ENCODE assay signal across 14 mouse cellular contexts in genomic region chr4:126204661-126205230, GRCm38 (mm10). TPM values are rescaled to one million over a fixed set of nuclear protein-coding genes. Genes with fewer than 3 reads are reported as not detected.
DNase-seq lines count a peak whose midpoint lies in the region; ATAC-seq and TF ChIP-seq lines count a peak whose summit lies in the region.
"Had no signal": no experiment of that assay in that cellular context is flagged by ENCODE, and none has a peak within 500 bp of the region (broad histone marks: within the 10 kb centered on the region; RNA-seq: fewer than 3 reads in every experiment).

No protein-coding gene starts in this region.

- whole genome bisulfite sequencing in heart, embryonic 13.5 days, result 62% methylated on average over 12 of the region's 12 CpGs
- WGBS in heart, adult 2 months, result 61% methylated on average over 12 of the region's 12 CpGs
- whole genome bisulfite sequencing in thymus, adult 2 months, result 35% methylated on average over 12 of the region's 12 CpGs
- 77% methylated on average over 12 of the region's 12 CpGs for WGBS in limb, embryonic 14.5 days

- H3K27ac ChIP-seq in heart, embryonic 13.5 days (replicated peaks), result no peak overlapping the region
- H3K27ac ChIP-seq in heart, adult 2 months, result no peak overlapping the region
- peak overlapping the region; percentile 81 for H3K27ac ChIP-seq in thymus, adult 2 months (ENCODE audit: control insufficient read depth, insufficient read depth, low read length)
- peak overlapping the region; percentile 93; the same call in 1 of the 2 replicates for H3K27ac ChIP-seq in limb, embryonic 14.5 days (replicated peaks; ENCODE audit: low read depth, low read length)
- H3K27ac ChIP-seq: forebrain, embryonic 12.5 days; neural tube, embryonic 15.5 days had no signal

- peaks cover 26% of the 10 kb centered on the region for H3K4me1 ChIP-seq in heart, embryonic 13.5 days
- peaks cover 8% of the 10 kb centered on the region for H3K4me1 ChIP-seq in heart, adult 2 months (ENCODE audit: control insufficient read depth, insufficient read depth, low read length)
- H3K4me1 ChIP-seq in thymus, adult 2 months (replicated peaks; ENCODE audit: control insufficient read depth, insufficient read depth, low read length), result peaks cover 20% of the 10 kb centered on the region
- peaks cover 30% of the 10 kb centered on the region for H3K4me1 ChIP-seq in limb, embryonic 14.5 days (ENCODE audit: control insufficient read depth, insufficient read depth, low read length)

- peak overlapping the region; percentile 33; the same call in 1 of the 2 replicates for H3K9ac ChIP-seq in heart, embryonic 13.5 days
- H3K9ac ChIP-seq in heart, adult 2 months (ENCODE audit: low read depth, low read length), result no peak overlapping the region
- H3K9ac ChIP-seq in limb, embryonic 14.5 days (ENCODE audit: low read depth, low read length, severe bottlenecking), result no peak overlapping the region
- H3K9ac ChIP-seq: forebrain, embryonic 12.5 days; neural tube, embryonic 15.5 days had no signal

- no peaks in the 10 kb centered on the region; the same call in 1 of the 2 replicates for H3K79me2 ChIP-seq in heart, adult 2 months (replicated peaks; ENCODE audit: control insufficient read depth, insufficient read depth, low read length)

- no peak overlapping the region for H3K4me2 ChIP-seq in heart, embryonic 13.5 days
- no peak overlapping the region for H3K4me2 ChIP-seq in limb, embryonic 14.5 days (replicated peaks; ENCODE audit: low read depth, low read length, severe bottlenecking)
- H3K4me2 ChIP-seq: forebrain, embryonic 12.5 days; neural tube, embryonic 15.5 days had no signal

- no peak for TF ChIP-seq POLR2A in heart, adult 2 months (IDR thresholded peaks at IDR 0.05; ENCODE audit: insufficient read depth, low read depth, low read length)
- no peak for TF ChIP-seq POLR2A in thymus, adult 2 months (IDR thresholded peaks at IDR 0.05; ENCODE audit: control insufficient read depth, extremely low read depth, insufficient read depth, low read length, poor library complexity)
- TF ChIP-seq POLR2A in limb, embryonic 14.5 days (IDR thresholded peaks at IDR 0.05; ENCODE audit: borderline replicate concordance, extremely low read depth, insufficient read depth, insufficient read length), result no peak

- no peak for TF ChIP-seq CTCF in heart, adult 2 months (IDR thresholded peaks at IDR 0.05)
- no peak for TF ChIP-seq CTCF in thymus, adult 2 months (IDR thresholded peaks at IDR 0.05; ENCODE audit: borderline replicate concordance, control insufficient read depth, extremely low read depth, insufficient read depth, low read length, poor library complexity)

- H3K36me3 ChIP-seq in heart, embryonic 13.5 days, result peaks cover 6% of the 10 kb centered on the region; the same call in 1 of the 2 replicates
- peaks cover 13% of the 10 kb centered on the region for H3K36me3 ChIP-seq in heart, adult 2 months (ENCODE audit: control insufficient read depth, insufficient read depth, low read length)
- no peaks in the 10 kb centered on the region for H3K36me3 ChIP-seq in thymus, adult 2 months (ENCODE audit: control insufficient read depth, insufficient read depth, low read length)
- H3K36me3 ChIP-seq in limb, embryonic 14.5 days (ENCODE audit: control insufficient read depth, insufficient read depth, low read length), result 0 out of 2 replicates have a peak, but pooled peaks cover 6% of the 10 kb centered on the region
- H3K36me3 ChIP-seq in splenic B cell, adult 2 months (ENCODE audit: control insufficient read depth, insufficient read depth, low read length, poor library complexity, severe bottlenecking), result no peaks in the 10 kb centered on the region
- H3K36me3 ChIP-seq: neural tube, embryonic 15.5 days had no signal

- ATAC-seq in heart, embryonic 13.5 days (ENCODE audit: extremely low read depth, insufficient number of reproducible peaks, low FRiP score, low TSS enrichment), result no peak
- no peak for ATAC-seq in limb, embryonic 14.5 days (ENCODE audit: low FRiP score, low read depth)
- ATAC-seq: hindbrain, embryonic 16.5 days had no signal

- no peak for DNase-seq in heart, adult 2 months
- DNase-seq in thymus, adult 2 months, result no peak
- no peak for DNase-seq in thymus, postnatal 0 days (ENCODE audit: low spot score)
- DNase-seq in limb, embryonic 14.5 days (ENCODE audit: low spot score), result no peak
- DNase-seq in splenic B cell, adult 2 months (ENCODE audit: low read depth, low spot score), result peak; percentile 65
- DNase-seq in c-Kit-positive CD71-positive TER-119-positive erythroid progenitor cells, embryonic 14.5 days (ENCODE audit: low spot score), result no peak
- no peak for DNase-seq in adrenal gland, postnatal 36 days
- DNase-seq: thymus, adult 18-20 months had no signal

- TF ChIP-seq EP300 in heart, adult 2 months (IDR thresholded peaks at IDR 0.05; ENCODE audit: insufficient read depth, low read depth, low read length), result no peak

- H3K4me3 ChIP-seq in heart, embryonic 13.5 days, result no peak overlapping the region
- H3K4me3 ChIP-seq in heart, adult 2 months, result no peak overlapping the region
- no peak overlapping the region for H3K4me3 ChIP-seq in thymus, adult 2 months (ENCODE audit: control insufficient read depth, insufficient read depth, low read length)
- no peak overlapping the region for H3K4me3 ChIP-seq in limb, embryonic 14.5 days (replicated peaks; ENCODE audit: low read length)
- H3K4me3 ChIP-seq: forebrain, embryonic 12.5 days; midbrain, embryonic 10.5 days; neural tube, embryonic 15.5 days had no signal

- intact Hi-C loops in heart, adult 2 months (cut with DNase I), result no loop called here

- H3K27me3 ChIP-seq in heart, embryonic 13.5 days (replicated peaks), result no peaks in the 10 kb centered on the region
- H3K27me3 ChIP-seq in heart, adult 2 months (ENCODE audit: control insufficient read depth, insufficient read depth, low read length), result no peaks in the 10 kb centered on the region
- H3K27me3 ChIP-seq in thymus, adult 2 months (ENCODE audit: control insufficient read depth, insufficient read depth, low read length), result no peaks in the 10 kb centered on the region
- H3K27me3 ChIP-seq in limb, embryonic 14.5 days (ENCODE audit: control insufficient read depth, insufficient read depth, low read length), result no peaks in the 10 kb centered on the region
- no peaks in the 10 kb centered on the region for H3K27me3 ChIP-seq in splenic B cell, adult 2 months (ENCODE audit: control insufficient read depth, insufficient read depth, low read length, poor library complexity, severe bottlenecking)
- H3K27me3 ChIP-seq: neural tube, embryonic 15.5 days had no signal

- no peaks in the 10 kb centered on the region for H3K9me3 ChIP-seq in heart, embryonic 13.5 days
- no peaks in the 10 kb centered on the region for H3K9me3 ChIP-seq in limb, embryonic 14.5 days (ENCODE audit: control insufficient read depth, low read length)
- H3K9me3 ChIP-seq: forebrain, embryonic 12.5 days; midbrain, embryonic 10.5 days; neural tube, embryonic 15.5 days had no signal

RNA-seq across cellular contexts. Expression of gene Thrap3, which starts 2.2 kb away (rescaled TPM):
- 127 and 134 TPM in 2 replicates for polyA plus RNA-seq in heart, embryonic 13.5 days (2015; fragmentation: Nextera tagmentation; extraction: Ambion mirVana)
- total RNA-seq in heart, adult 2 months (2021), result 100 to 1,000 TPM; 100 to 118 TPM
- 37.9 and 61.4 TPM in 2 replicates for polyA plus RNA-seq in heart, adult 2 months (2012; rRNA removed)
- 91.8 and 101 TPM in 2 replicates for polyA plus RNA-seq in thymus, adult 2 months (2012; rRNA removed)
- polyA plus RNA-seq in thymus, postnatal 0 days (2015; fragmentation: Nextera tagmentation; extraction: Ambion mirVana), result 173 and 202 TPM in 2 replicates
- 168 and 191 TPM in 2 replicates for polyA plus RNA-seq in limb, embryonic 14.5 days (2012; rRNA removed)
- 204 and 229 TPM in 2 replicates for polyA plus RNA-seq in limb, embryonic 14.5 days (2014; fragmentation: Nextera tagmentation; extraction: Ambion mirVana)
- total RNA-seq in adrenal gland, postnatal 36 days (2021), result 100 to 1,000 TPM; 186 to 192 TPM

RNA-seq across cellular contexts. Expression of gene Sh3d21, which starts 41.5 kb away (rescaled TPM):
- polyA plus RNA-seq in heart, embryonic 13.5 days (2015; fragmentation: Nextera tagmentation; extraction: Ambion mirVana), result 2.8 and 3.0 TPM in 2 replicates
- 1 to 10 TPM; 1.5 to 2.7 TPM for total RNA-seq in heart, adult 2 months (2021)
- 1.9 and 2.0 TPM in 2 replicates for polyA plus RNA-seq in heart, adult 2 months (2012; rRNA removed)
- polyA plus RNA-seq in thymus, adult 2 months (2012; rRNA removed), result 0.75 and 1.2 TPM in 2 replicates
- polyA plus RNA-seq in thymus, postnatal 0 days (2015; fragmentation: Nextera tagmentation; extraction: Ambion mirVana), result 2.2 and 2.7 TPM in 2 replicates
- polyA plus RNA-seq in limb, embryonic 14.5 days (2012; rRNA removed), result 7.1 and 8.5 TPM in 2 replicates
- 8.9 and 10.9 TPM in 2 replicates for polyA plus RNA-seq in limb, embryonic 14.5 days (2014; fragmentation: Nextera tagmentation; extraction: Ambion mirVana)
- total RNA-seq in adrenal gland, postnatal 36 days (2021), result 1 to 10 TPM; 2.9 to 3.8 TPM
- total RNA-seq: monocyte, adult 5-6 weeks had no signal

RNA-seq across cellular contexts. Expression of gene Map7d1, which starts 51.4 kb away (rescaled TPM):
- polyA plus RNA-seq in heart, embryonic 13.5 days (2015; fragmentation: Nextera tagmentation; extraction: Ambion mirVana), result 36.7 and 37.1 TPM in 2 replicates
- total RNA-seq in heart, adult 2 months (2021), result 100 to 1,000 TPM; 253 to 267 TPM
- 149 and 161 TPM in 2 replicates for polyA plus RNA-seq in heart, adult 2 months (2012; rRNA removed)
- 74.6 and 84.2 TPM in 2 replicates for polyA plus RNA-seq in thymus, adult 2 months (2012; rRNA removed)
- polyA plus RNA-seq in thymus, postnatal 0 days (2015; fragmentation: Nextera tagmentation; extraction: Ambion mirVana), result 15.9 and 18.2 TPM in 2 replicates
- 113 and 119 TPM in 2 replicates for polyA plus RNA-seq in limb, embryonic 14.5 days (2012; rRNA removed)
- 58.3 and 68.4 TPM in 2 replicates for polyA plus RNA-seq in limb, embryonic 14.5 days (2014; fragmentation: Nextera tagmentation; extraction: Ambion mirVana)
- 10 to 100 TPM; 47.7 to 84.9 TPM for total RNA-seq in adrenal gland, postnatal 36 days (2021)

RNA-seq across cellular contexts. Expression of gene Eva1b, which starts 57.2 kb away (rescaled TPM):
- 30.9 and 34.2 TPM in 2 replicates for polyA plus RNA-seq in heart, embryonic 13.5 days (2015; fragmentation: Nextera tagmentation; extraction: Ambion mirVana)
- 10 to 100 TPM in 1 of 2 experiments, 1 to 10 TPM in 1; 9.5 to 11.9 TPM for total RNA-seq in heart, adult 2 months (2021)
- polyA plus RNA-seq in heart, adult 2 months (2012; rRNA removed), result 15.2 and 19.7 TPM in 2 replicates
- polyA plus RNA-seq in thymus, adult 2 months (2012; rRNA removed), result 94.3 and 95.2 TPM in 2 replicates
- 28.2 and 28.7 TPM in 2 replicates for polyA plus RNA-seq in thymus, postnatal 0 days (2015; fragmentation: Nextera tagmentation; extraction: Ambion mirVana)
- 120 and 155 TPM in 2 replicates for polyA plus RNA-seq in limb, embryonic 14.5 days (2012; rRNA removed)
- 101 and 106 TPM in 2 replicates for polyA plus RNA-seq in limb, embryonic 14.5 days (2014; fragmentation: Nextera tagmentation; extraction: Ambion mirVana)
- 10 to 100 TPM; 24.1 to 29.0 TPM for total RNA-seq in adrenal gland, postnatal 36 days (2021)

RNA-seq across cellular contexts. Expression of gene Trappc3, which starts 57.4 kb away (rescaled TPM):
- 68.5 and 74.5 TPM in 2 replicates for polyA plus RNA-seq in heart, embryonic 13.5 days (2015; fragmentation: Nextera tagmentation; extraction: Ambion mirVana)
- 10 to 100 TPM; 46.3 to 49.5 TPM for total RNA-seq in heart, adult 2 months (2021)
- 41.0 and 65.9 TPM in 2 replicates for polyA plus RNA-seq in heart, adult 2 months (2012; rRNA removed)
- 48.0 and 55.1 TPM in 2 replicates for polyA plus RNA-seq in thymus, adult 2 months (2012; rRNA removed)
- 112 and 123 TPM in 2 replicates for polyA plus RNA-seq in thymus, postnatal 0 days (2015; fragmentation: Nextera tagmentation; extraction: Ambion mirVana)
- polyA plus RNA-seq in limb, embryonic 14.5 days (2012; rRNA removed), result 93.6 and 113 TPM in 2 replicates
- 34.5 and 38.3 TPM in 2 replicates for polyA plus RNA-seq in limb, embryonic 14.5 days (2014; fragmentation: Nextera tagmentation; extraction: Ambion mirVana)
- total RNA-seq in adrenal gland, postnatal 36 days (2021), result 10 to 100 TPM; 88.7 to 96.5 TPM

Comparison
In these comparisons a context has a peak if more than half of its experiments do, and no peak if none do; other contexts are left out.
1. H3K27ac ChIP-seq: peak in thymus, adult 2 months (single experiment) and limb, embryonic 14.5 days (single experiment); none in heart, embryonic 13.5 days (single experiment) and heart, adult 2 months (single experiment).